Mouse (Mus musculus): ENCODE measurements around the gene Igfbp4.

GRCm38 (mm10) chr11:99080902-99081543 is 40.0 kb downstream of the Igfbp4 start:
- TF ChIP-seq CTCF (IDR thresholded peaks at IDR 0.05; ENCODE audit: low read depth), result no peak
- TF ChIP-seq EP300 (optimal IDR thresholded peaks at IDR 0.05), result no peak

All from stomach, postnatal 0 days (tissue).